Mouse (Mus musculus): ENCODE data around the gene Ccdc27.

DNA sequence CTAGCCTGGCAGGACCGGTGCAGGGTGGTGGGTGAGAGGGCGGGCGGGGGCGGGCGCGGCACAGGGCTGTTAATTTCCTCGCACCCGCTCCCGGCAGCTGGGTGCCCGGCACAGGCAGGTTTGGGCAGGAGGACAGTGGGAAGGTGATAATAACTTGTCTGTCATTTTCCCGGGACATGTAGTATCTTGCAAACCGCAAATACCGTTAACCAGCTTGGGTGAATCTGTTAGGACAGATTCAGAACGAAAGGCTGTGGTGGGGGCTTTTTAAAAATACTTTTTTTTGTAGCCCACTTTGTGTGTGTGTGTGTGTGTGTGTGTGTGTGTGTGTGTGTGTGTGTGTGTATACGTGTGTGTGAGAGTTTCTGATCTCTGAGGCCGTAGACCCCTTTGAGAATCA is 29.5 kb upstream of the Ccdc27 start:
- TF ChIP-seq CTCF (conservative IDR thresholded peaks at IDR 0.05; ENCODE audit: insufficient read depth, insufficient read length, low read depth, low read length) (no peak), POLR2A (IDR thresholded peaks at IDR 0.05; ENCODE audit: low read depth, low read length) (no peak)
